Mouse (Mus musculus) embryonic facial prominence, embryonic 12.5 days (tissue): ENCODE measurements around the gene Stag1. TPM values are rescaled to one million over a fixed set of nuclear protein-coding genes. Genes with fewer than 3 reads are reported as not detected.

ENCODE experiments used
- ATAC-seq: fragments of 200-750 bp; cut with Nextera tagmentation; 2 replicates; pipeline ENCODE4 v1.8.0; 2017; ENCODE audit not compliant: insufficient number of reproducible peaks, insufficient read depth, low FRiP score, low TSS enrichment
- H3K27ac ChIP-seq: fragments of 300-500 bp; sonication (generic); 2 replicates; pipeline ENCODE4 v1.5.1; 2016; ENCODE audit warnings: mild to moderate bottlenecking
- H3K27me3 ChIP-seq: fragments of 300-500 bp; sonication (generic); 2 replicates; pipeline ENCODE4 v1.6.1; 2016; ENCODE audit warnings: mild to moderate bottlenecking, moderate library complexity
- H3K36me3 ChIP-seq: fragments of 300-500 bp; sonication (generic); 2 replicates; pipeline ENCODE4 v1.6.1; 2016; ENCODE audit warnings: mild to moderate bottlenecking
- H3K4me1 ChIP-seq: fragments of 300-500 bp; sonication (generic); 2 replicates; pipeline ENCODE4 v1.6.1; 2016
- H3K4me2 ChIP-seq: fragments of 300-500 bp; sonication (generic); replicated peaks from 2 replicates; pipeline ENCODE4 v1.6.1; 2016; ENCODE audit warnings: mild to moderate bottlenecking, moderate library complexity
- H3K4me3 ChIP-seq: fragments of 300-500 bp; sonication (generic); 2 replicates; pipeline ENCODE4 v1.5.1; 2016; ENCODE audit warnings: mild to moderate bottlenecking
- H3K9ac ChIP-seq: fragments of 300-500 bp; sonication (generic); 2 replicates; pipeline ENCODE4 v1.6.1; 2016; ENCODE audit warnings: mild to moderate bottlenecking, moderate library complexity
- H3K9me3 ChIP-seq: fragments of 300-500 bp; sonication (generic); 2 replicates; pipeline ENCODE4 v1.6.1; 2016; ENCODE audit warnings: mild to moderate bottlenecking, moderate library complexity
- WGBS: fragments of 180-500 bp; shearing (Covaris S2); methylation state at CpG from one replicate; pipeline ENCODE4 v1.1.7; 2016; 5-methylcytosine and 5-hydroxymethylcytosine counted together
- polyA plus RNA-seq: library from polyadenylated mRNA; unstranded; fragments of >200 nt; fragmentation: Nextera tagmentation; extraction: Ambion mirVana; gene quantifications from 2 replicates; pipeline ENCODE4 v1.2.1, GENCODE M21; 2016

The Stag1 gene
- polyA plus RNA-seq, 1 experiment from 2014 or later, result 60.6 TPM

GRCm38 (mm10) chr9:100982786-100983185, 385.2 kb downstream of the Stag1 start:
- Histone ChIP-seq H3K36me3 (peaks cover 19% of the 10 kb centered on the region), H3K9ac (no peak overlapping the region), H3K27me3 (no peaks in the 10 kb centered on the region), H3K4me1 (no peaks in the 10 kb centered on the region; the same call in 1 of the 2 replicates), H3K9me3 (no peaks in the 10 kb centered on the region), H3K4me3 (no peak overlapping the region), H3K4me2 (no peak overlapping the region), H3K27ac (no peak overlapping the region)
- 89% methylated on average over 7 of the region's 7 CpGs for WGBS
- ATAC-seq, result no peak

- Histone ChIP-seq H3K27me3 (no peaks in the 10 kb centered on the region), H3K27ac (no peak overlapping the region), H3K9me3 (0 out of 2 replicates have a peak, but pooled peaks cover 2% of the 10 kb centered on the region), H3K4me2 (no peak overlapping the region), H3K36me3 (peaks cover 31% of the 10 kb centered on the region), H3K9ac (no peak overlapping the region), H3K4me1 (no peaks in the 10 kb centered on the region), H3K4me3 (no peak overlapping the region)
- WGBS, result 93% methylated on average over 25 of the region's 25 CpGs
- no peak for ATAC-seq
Observed at GRCm38 (mm10) chr9:100984381-100985310, 387.0 kb downstream of the Stag1 start.

- no peak for ATAC-seq
- 94% methylated on average over 5 of the region's 5 CpGs for WGBS
Observed at GRCm38 (mm10) chr9:100987006-100987405, 389.4 kb downstream of the Stag1 start.

GRCm38 (mm10) chr9:100987850-100988249, 390.3 kb downstream of the Stag1 start:
- 91% methylated on average over 3 of the region's 3 CpGs for WGBS
- no peak overlapping the region for H3K27ac ChIP-seq
- H3K9me3 ChIP-seq, result 0 out of 2 replicates have a peak, but pooled peaks cover 3% of the 10 kb centered on the region

More at GRCm38 (mm10) chr9:100987006-100987405, 389.4 kb downstream of the Stag1 start:
- Histone ChIP-seq H3K27me3 (no peaks in the 10 kb centered on the region), H3K4me1 (no peaks in the 10 kb centered on the region), H3K9ac (no peak overlapping the region), H3K36me3 (peaks cover 36% of the 10 kb centered on the region), H3K27ac (no peak overlapping the region), H3K9me3 (0 out of 2 replicates have a peak, but pooled peaks cover 3% of the 10 kb centered on the region), H3K4me3 (no peak overlapping the region), H3K4me2 (no peak overlapping the region)

GRCm38 (mm10) chr9:100990609-100991008, 393.0 kb downstream of the Stag1 start:
- H3K4me3 ChIP-seq, result no peak overlapping the region
- H3K9ac ChIP-seq, result no peak overlapping the region
- no peaks in the 10 kb centered on the region for H3K4me1 ChIP-seq
- no peak overlapping the region for H3K4me2 ChIP-seq
- no peak overlapping the region for H3K27ac ChIP-seq
- H3K9me3 ChIP-seq, result 0 out of 2 replicates have a peak, but pooled peaks cover 3% of the 10 kb centered on the region
- H3K36me3 ChIP-seq, result peaks cover 47% of the 10 kb centered on the region
- 86% methylated on average over 5 of the region's 5 CpGs for WGBS
- no peak for ATAC-seq
- H3K27me3 ChIP-seq, result no peaks in the 10 kb centered on the region

More at GRCm38 (mm10) chr9:100987850-100988249, 390.3 kb downstream of the Stag1 start:
- no peak for ATAC-seq
- H3K36me3 ChIP-seq, result peaks cover 34% of the 10 kb centered on the region
- H3K4me1 ChIP-seq, result no peaks in the 10 kb centered on the region
- no peak overlapping the region for H3K4me3 ChIP-seq
- H3K9ac ChIP-seq, result no peak overlapping the region
- no peaks in the 10 kb centered on the region for H3K27me3 ChIP-seq
- no peak overlapping the region for H3K4me2 ChIP-seq

GRCm38 (mm10) chr9:100991321-100991720, 393.7 kb downstream of the Stag1 start:
- no peak overlapping the region for H3K4me3 ChIP-seq
- H3K27ac ChIP-seq, result no peak overlapping the region
- 0 out of 2 replicates have a peak, but pooled peaks cover 3% of the 10 kb centered on the region for H3K9me3 ChIP-seq
- H3K36me3 ChIP-seq, result peaks cover 47% of the 10 kb centered on the region
- no peaks in the 10 kb centered on the region for H3K27me3 ChIP-seq
- no peaks in the 10 kb centered on the region for H3K4me1 ChIP-seq
- H3K9ac ChIP-seq, result no peak overlapping the region
- no peak for ATAC-seq
- whole genome bisulfite sequencing, result 91% methylated on average over 2 of the region's 2 CpGs
- H3K4me2 ChIP-seq, result no peak overlapping the region

GRCm38 (mm10) chr9:100992191-100992590, 394.6 kb downstream of the Stag1 start:
- Histone ChIP-seq H3K4me1 (no peaks in the 10 kb centered on the region), H3K27ac (no peak overlapping the region), H3K4me3 (no peak overlapping the region), H3K4me2 (no peak overlapping the region), H3K27me3 (no peaks in the 10 kb centered on the region), H3K9me3 (0 out of 2 replicates have a peak, but pooled peaks cover 3% of the 10 kb centered on the region), H3K36me3 (peaks cover 44% of the 10 kb centered on the region), H3K9ac (no peak overlapping the region)
- no peak for ATAC-seq
- 88% methylated on average over 2 of the region's 2 CpGs for WGBS

GRCm38 (mm10) chr9:100993937-100994336, 396.3 kb downstream of the Stag1 start:
- Histone ChIP-seq H3K4me1 (no peaks in the 10 kb centered on the region), H3K9ac (no peak overlapping the region), H3K9me3 (0 out of 2 replicates have a peak, but pooled peaks cover 3% of the 10 kb centered on the region), H3K27ac (no peak overlapping the region), H3K4me3 (no peak overlapping the region), H3K36me3 (peaks cover 47% of the 10 kb centered on the region), H3K27me3 (no peaks in the 10 kb centered on the region), H3K4me2 (no peak overlapping the region)
- ATAC-seq, result no peak
- 88% methylated on average over 4 of the region's 4 CpGs for WGBS

- H3K4me2 ChIP-seq, result no peak overlapping the region
- H3K27ac ChIP-seq, result no peak overlapping the region
- H3K36me3 ChIP-seq, result peaks cover 40% of the 10 kb centered on the region
- no peak overlapping the region for H3K4me3 ChIP-seq
- H3K9me3 ChIP-seq, result no peaks in the 10 kb centered on the region
- no peaks in the 10 kb centered on the region for H3K4me1 ChIP-seq
- H3K9ac ChIP-seq, result no peak overlapping the region
- no peak for ATAC-seq
- WGBS, result 95% methylated on average over 2 of the region's 2 CpGs
- H3K27me3 ChIP-seq, result no peaks in the 10 kb centered on the region
Observed at GRCm38 (mm10) chr9:100997138-100997537, 399.5 kb downstream of the Stag1 start.

- ATAC-seq, result no peak
- no peak overlapping the region for H3K9ac ChIP-seq
- H3K36me3 ChIP-seq, result peaks cover 13% of the 10 kb centered on the region; the same call in 1 of the 2 replicates
- WGBS, result 93% methylated on average over 4 of the region's 4 CpGs
- H3K27ac ChIP-seq, result no peak overlapping the region
- no peak overlapping the region for H3K4me2 ChIP-seq
- no peaks in the 10 kb centered on the region for H3K4me1 ChIP-seq
- no peaks in the 10 kb centered on the region; the same call in 1 of the 2 replicates for H3K9me3 ChIP-seq
- no peak overlapping the region for H3K4me3 ChIP-seq
- H3K27me3 ChIP-seq, result no peaks in the 10 kb centered on the region
Observed at GRCm38 (mm10) chr9:101002053-101002452, 404.5 kb downstream of the Stag1 start.

GRCm38 (mm10) chr9:101002841-101003240, 405.2 kb downstream of the Stag1 start:
- Histone ChIP-seq H3K4me2 (no peak overlapping the region), H3K9me3 (no peaks in the 10 kb centered on the region; the same call in 1 of the 2 replicates), H3K4me1 (no peaks in the 10 kb centered on the region), H3K27me3 (no peaks in the 10 kb centered on the region), H3K9ac (no peak overlapping the region), H3K4me3 (no peak overlapping the region), H3K36me3 (peaks cover 13% of the 10 kb centered on the region; the same call in 1 of the 2 replicates), H3K27ac (no peak overlapping the region)
- no peak for ATAC-seq
- 92% methylated on average over 8 of the region's 8 CpGs for WGBS

GRCm38 (mm10) chr9:101003302-101003701, 405.7 kb downstream of the Stag1 start:
- Histone ChIP-seq H3K4me2 (no peak overlapping the region), H3K9me3 (no peaks in the 10 kb centered on the region; the same call in 1 of the 2 replicates), H3K27me3 (no peaks in the 10 kb centered on the region), H3K9ac (no peak overlapping the region), H3K36me3 (peaks cover 10% of the 10 kb centered on the region; the same call in 1 of the 2 replicates), H3K4me1 (no peaks in the 10 kb centered on the region), H3K4me3 (no peak overlapping the region), H3K27ac (no peak overlapping the region)
- no peak for ATAC-seq
- WGBS, result 89% methylated on average over 5 of the region's 5 CpGs
